Mouse (Mus musculus): ENCODE data around the gene Gm17577. TPM values are rescaled to one million over a fixed set of nuclear protein-coding genes. Genes with fewer than 3 reads are reported as not detected.
"Not testable (repeated sequence)": the region's sequence is repeated elsewhere in the genome, so short reads cannot be mapped to it uniquely, and the experiment has no call there.

Gene Gm17577
- not detected in 2 replicates for polyA plus RNA-seq (2012; rRNA removed)

DNA sequence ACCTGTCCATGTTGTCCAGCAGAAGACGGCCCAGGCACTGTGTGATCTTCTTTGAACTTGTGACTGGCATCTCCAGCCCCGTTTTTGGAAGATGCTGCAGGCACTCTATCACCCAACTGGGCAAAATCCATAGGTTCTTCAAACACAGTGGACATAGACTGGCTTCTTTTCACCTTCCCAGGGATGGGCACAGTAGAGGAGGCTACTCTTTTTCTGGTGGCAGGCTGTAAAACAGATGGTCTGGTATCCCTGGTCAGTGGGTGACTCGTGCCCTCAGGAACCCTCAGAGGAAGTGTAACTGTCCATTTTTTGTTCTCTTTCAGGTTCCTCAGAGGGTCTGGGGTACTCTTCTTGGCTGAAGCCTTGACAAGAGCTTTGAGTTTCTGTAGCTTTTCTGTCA is at the start of gene Gm17577:
TSS of gene Gm17577 (minus strand) at position 101 of the 400 bp plus-strand sequence.
- DNase-seq (ENCODE audit: extremely low spot score in 1 of 2, low spot score in 1 of 2) = not testable (repeated sequence)

DNA sequence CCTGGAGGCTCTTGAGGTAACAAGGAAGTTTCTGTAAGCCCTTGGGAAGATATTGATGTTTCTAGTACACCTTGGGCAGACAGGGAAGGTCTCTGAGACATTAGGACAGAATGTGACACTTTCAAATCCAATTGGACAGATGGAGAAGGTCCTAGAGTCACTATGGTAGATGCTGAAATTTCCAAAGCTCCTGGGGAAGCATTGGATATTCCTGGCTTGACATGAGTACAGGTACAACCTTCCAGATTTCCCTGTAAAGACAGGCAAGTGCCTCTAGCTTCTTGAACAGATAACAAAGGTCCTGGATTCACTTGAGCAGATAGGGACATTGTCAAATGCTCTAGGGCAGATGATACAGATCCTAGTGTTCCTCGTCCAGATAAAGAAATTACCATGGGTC is 24.3 kb downstream of the Gm17577 start, which contains the start of gene Srsx:
TSS of gene Srsx (minus strand) at position 101 of the 400 bp plus-strand sequence.
- DNase-seq (ENCODE audit: extremely low spot score in 1 of 2, low spot score in 1 of 2) = not testable (repeated sequence)

Other genes with a start within 250 kb of the Gm17577 start
- not detected in 2 replicates for gene Gm17521, start 217.2 kb downstream of the Gm17577 start, polyA plus RNA-seq (2012; rRNA removed)
- 6.5 and 7.5 TPM in 2 replicates for gene Cldn34c1, start 143.4 kb downstream of the Gm17577 start, polyA plus RNA-seq (2012; rRNA removed)
- not detected in 2 replicates for gene Srsx, start 24.4 kb downstream of the Gm17577 start, polyA plus RNA-seq (2012; rRNA removed)

Measured in frontal cortex, adult 2 months (tissue).